Mouse (Mus musculus) lung, adult 2 months (tissue): ENCODE results near the gene Atp11a.

ENCODE experiments used
- CTCF ChIP-seq: fragments of 200-500 bp; IDR thresholded peaks from 2 replicates; pipeline ENCODE4 v1.5.1; 2011; ENCODE audit warnings: mild to moderate bottlenecking, low read length, control low read depth; ENCODE audit not compliant: insufficient read depth
- POLR2A ChIP-seq: fragments of 200-500 bp; IDR thresholded peaks from 2 replicates; pipeline ENCODE4 v1.6.1; 2011; ENCODE audit warnings: low read depth, mild to moderate bottlenecking, control low read depth, low read length, borderline replicate concordance; ENCODE audit errors: extremely low read depth

- TF ChIP-seq CTCF (no peak), POLR2A (no peak)
Observed at GRCm38 (mm10) chr8:12863608-12864007, 106.8 kb downstream of the Atp11a start.
